Mouse (Mus musculus) CD4-positive, CD25-positive, alpha-beta regulatory T cell, adult 4 months (primary cell): ENCODE results near the gene Usp15. TPM values are rescaled to one million over a fixed set of nuclear protein-coding genes. Genes with fewer than 3 reads are reported as not detected.
A peak's percentile ranks its signal among the peaks of the same experiment; 100 is the strongest.

ENCODE experiments used
- ATAC-seq: one replicate; pipeline ENCODE4 v1.8.0; 2017
- polyA plus RNA-seq, 2 experiments: library from polyadenylated mRNA; unstranded; fragments of 100-300 nt; shearing (Covaris generic); gene quantifications; one replicate each; pipeline ENCODE4 v1.2.1; 2017

The Usp15 gene
- polyA plus RNA-seq, 2 experiments from 2014 or later, result 127 to 136 TPM

GRCm38 (mm10) chr10:123100584-123100983 is 96.2 kb downstream of the Usp15 start:
- no peak for ATAC-seq

GRCm38 (mm10) chr10:123094504-123094903 is 102.3 kb downstream of the Usp15 start:
- ATAC-seq, result no peak

- no peak for ATAC-seq
These were observed 104.2 kb downstream of the Usp15 start for GRCm38 (mm10) chr10:123092577-123092976.

- peak; percentile 94 for ATAC-seq
These were observed 105.1 kb downstream of the Usp15 start for GRCm38 (mm10) chr10:123091737-123092136.

- no peak for ATAC-seq
These were observed 107.3 kb downstream of the Usp15 start for GRCm38 (mm10) chr10:123089425-123089930.

- no peak for ATAC-seq
These were observed 109.9 kb downstream of the Usp15 start for GRCm38 (mm10) chr10:123086847-123087246.

- ATAC-seq, result no peak
These were observed 111.7 kb downstream of the Usp15 start for GRCm38 (mm10) chr10:123084900-123085641.

- no peak for ATAC-seq
These were observed 112.5 kb downstream of the Usp15 start for GRCm38 (mm10) chr10:123084307-123084706.

- peak; percentile 98 for ATAC-seq
These were observed 120.4 kb downstream of the Usp15 start, which contains the start of gene Mon2 for GRCm38 (mm10) chr10:123076245-123077023. TSS of gene Mon2 (minus strand) at chr10:123076505.

GRCm38 (mm10) chr10:123075751-123076242 is 121.0 kb downstream of the Usp15 start:
- no peak for ATAC-seq

- ATAC-seq, result no peak
These were observed 124.8 kb downstream of the Usp15 start for GRCm38 (mm10) chr10:123071997-123072396.

- ATAC-seq, result no peak
These were observed 133.8 kb downstream of the Usp15 start for GRCm38 (mm10) chr10:123063021-123063420.

- no peak for ATAC-seq
These were observed 136.0 kb downstream of the Usp15 start for GRCm38 (mm10) chr10:123060831-123061230.

GRCm38 (mm10) chr10:123057082-123057481 is 139.7 kb downstream of the Usp15 start:
- peak; percentile 66 for ATAC-seq

GRCm38 (mm10) chr10:123056463-123056862 is 140.3 kb downstream of the Usp15 start:
- ATAC-seq, result no peak

GRCm38 (mm10) chr10:123055205-123056000 is 141.4 kb downstream of the Usp15 start:
- no peak for ATAC-seq

Other genes starting within 250 kb of the Usp15 start
- gene Mon2, start 120.5 kb downstream of the Usp15 start, polyA plus RNA-seq, result 10 to 100 TPM; 27.0 to 27.2 TPM
- not detected for gene Fam19a2, start 67.0 kb upstream of the Usp15 start, polyA plus RNA-seq